Mouse (Mus musculus): ENCODE data around the gene Vip. TPM values are rescaled to one million over a fixed set of nuclear protein-coding genes. Genes with fewer than 3 reads are reported as not detected.

The Vip gene
- polyA plus RNA-seq (2012; rRNA removed), result 27.5 and 41.0 TPM in 2 replicates

DNA sequence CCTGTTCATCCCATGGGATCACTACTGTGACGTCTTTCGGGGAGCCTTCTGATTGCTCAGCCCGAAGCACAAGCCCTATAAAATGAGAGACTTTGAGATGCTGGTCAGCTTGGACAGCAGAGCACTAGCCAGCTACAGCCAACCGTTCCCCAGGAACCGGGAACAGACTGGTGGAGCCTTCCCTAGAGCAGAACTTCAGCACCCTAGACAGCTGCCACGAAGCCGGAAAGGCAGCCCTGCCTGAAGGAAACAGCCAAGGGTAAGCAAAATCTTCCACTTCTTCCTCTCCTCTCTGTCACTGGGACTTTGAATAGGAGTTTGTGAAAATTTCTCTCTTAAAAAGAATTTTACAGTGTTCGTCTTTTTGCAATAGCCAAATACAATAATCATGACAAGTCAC lies at the start of gene Vip:
Vip (plus strand) TSS at position 107 of the 400 bp plus-strand sequence.
- WGBS, result 24% methylated on average over 8 of the region's 8 CpGs
- DNase-seq (ENCODE audit: low read depth, low spot score), result no peak

DNA sequence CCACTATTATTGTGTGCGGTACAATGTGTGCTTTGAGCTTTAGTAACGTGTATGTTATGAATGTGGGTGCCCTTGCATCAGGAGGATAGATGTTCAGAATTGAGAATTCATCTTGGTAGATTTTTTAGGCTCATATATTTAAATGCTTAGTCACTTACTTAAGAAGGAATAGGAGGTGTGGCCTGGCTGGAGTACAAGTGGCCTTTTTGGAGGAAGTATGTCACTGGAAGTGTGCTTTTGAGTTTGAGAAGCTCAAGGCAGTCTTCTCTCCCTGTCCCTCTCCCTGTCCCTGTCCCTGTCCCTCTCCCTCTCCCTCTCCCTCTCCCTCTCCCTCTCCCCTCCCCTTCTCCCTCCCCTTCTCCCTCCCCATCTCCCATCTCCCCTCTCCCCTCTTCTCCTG lies 48.0 kb upstream of the Vip start:
- WGBS, result 79% methylated on average over 2 of the region's 2 CpGs
- no peak for DNase-seq (ENCODE audit: low read depth, low spot score)

DNA sequence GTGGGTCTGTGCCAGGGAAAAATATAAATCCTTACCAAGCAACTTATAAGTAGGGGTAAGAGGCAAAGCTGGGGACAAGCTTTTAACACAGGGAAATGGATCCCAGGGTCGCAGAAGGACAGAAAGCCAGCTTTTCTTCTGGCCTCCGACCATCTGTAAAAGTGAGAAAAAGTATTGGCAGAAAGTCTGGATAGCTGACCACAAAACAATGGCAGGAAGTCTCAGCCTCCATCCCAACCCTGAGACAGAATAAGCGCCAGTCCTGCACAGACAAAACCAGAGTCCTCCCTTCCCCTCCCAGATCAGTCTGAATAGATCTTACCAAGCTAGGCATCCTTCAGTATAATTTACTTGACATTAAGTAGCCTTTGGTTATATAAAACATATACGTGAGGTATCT lies 47.0 kb upstream of the Vip start:
- WGBS, result 75% methylated on average over 4 of the region's 4 CpGs
- no peak for DNase-seq (ENCODE audit: low read depth, low spot score)

DNA sequence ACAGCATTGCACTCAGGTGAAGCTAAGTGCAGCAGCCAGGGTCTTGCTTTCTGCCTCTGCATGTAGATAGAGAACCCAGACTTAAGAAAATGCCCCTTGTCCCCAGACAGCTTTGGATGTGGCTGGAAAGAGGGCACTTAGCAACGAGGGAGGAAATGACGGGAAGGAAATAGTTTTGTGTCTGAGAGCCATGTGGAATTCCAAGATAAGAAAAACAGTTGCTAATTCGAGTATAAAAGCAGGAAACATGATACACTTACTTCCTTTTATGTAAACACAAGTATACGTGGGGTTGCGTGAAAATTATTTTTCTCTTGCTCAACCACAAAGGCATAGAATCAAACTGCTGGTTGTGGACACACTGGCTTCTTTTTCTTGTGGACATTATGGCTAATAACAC lies 45.6 kb upstream of the Vip start, which contains the start of gene Myct1:
Myct1 (plus strand) TSS at position 312 of the 400 bp plus-strand sequence.
- WGBS, result 18% methylated on average over 5 of the region's 5 CpGs

DNA sequence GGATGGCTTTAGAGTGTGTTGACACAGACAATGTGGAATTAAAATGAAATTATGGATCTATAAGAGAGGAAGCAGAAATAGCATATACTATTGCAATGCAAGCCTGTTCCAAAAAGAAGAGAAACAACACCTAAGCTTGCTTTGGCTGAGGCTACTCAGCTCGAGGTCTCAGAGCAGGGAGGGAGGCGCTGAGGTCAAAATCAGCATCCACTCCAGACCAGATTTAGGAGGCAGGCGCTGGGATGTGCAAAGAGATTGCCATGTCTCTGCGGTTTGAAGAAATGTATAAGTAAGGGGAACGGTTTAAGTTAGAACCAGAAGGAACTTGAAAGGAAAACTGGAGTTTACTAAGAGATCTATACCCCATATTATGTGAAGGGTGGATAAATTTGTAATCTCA lies 44.6 kb upstream of the Vip start:
- WGBS, result 58% methylated on average over 5 of the region's 5 CpGs
- no peak for DNase-seq (ENCODE audit: low read depth, low spot score)

More for the DNA sequence above, 45.6 kb upstream of the Vip start, which contains the start of gene Myct1:
- DNase-seq (ENCODE audit: low read depth, low spot score), result no peak

DNA sequence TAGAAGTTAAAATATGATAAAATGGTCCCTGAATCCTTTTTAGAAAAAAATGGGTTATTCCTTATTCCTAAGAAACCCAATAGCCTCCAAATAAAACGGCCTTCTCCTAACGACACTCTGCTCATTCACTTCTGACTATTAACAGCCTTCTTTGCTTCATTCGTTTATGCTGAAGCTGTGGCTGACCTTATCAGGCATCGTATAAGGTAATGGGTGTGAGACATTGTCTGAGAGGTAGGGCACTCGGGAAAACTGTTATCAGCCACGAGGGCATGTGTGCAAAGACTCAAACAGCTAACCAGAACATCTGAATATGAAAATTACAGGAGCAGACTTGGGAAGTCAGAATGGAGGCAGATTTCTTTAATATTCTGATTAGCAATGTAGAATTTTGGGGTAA lies 42.5 kb upstream of the Vip start:
- 28% methylated on average over 6 of the region's 6 CpGs for WGBS
- DNase-seq (ENCODE audit: low read depth, low spot score), result no peak

DNA sequence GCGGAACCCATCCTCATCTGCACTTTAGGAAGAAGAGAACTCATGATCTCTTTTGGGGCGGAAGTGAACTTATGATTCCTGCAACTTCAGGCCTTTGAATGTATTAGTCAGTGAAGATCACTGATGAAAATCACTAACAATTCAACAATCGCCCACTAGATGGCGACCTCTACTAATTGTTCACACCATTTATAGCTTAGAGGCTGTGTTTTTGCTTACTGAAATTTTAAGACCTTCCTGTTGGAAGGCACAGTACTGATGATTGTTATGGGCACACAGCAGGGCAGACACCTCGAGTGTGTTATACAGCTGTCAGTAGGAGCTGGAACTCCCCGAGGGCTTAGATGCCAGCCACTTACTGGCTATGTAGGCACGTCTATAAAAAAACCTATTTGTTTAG lies 38.9 kb upstream of the Vip start:
- peak; percentile 18 for DNase-seq (ENCODE audit: low read depth, low spot score)
- WGBS, result 8% methylated on average over 7 of the region's 7 CpGs

DNA sequence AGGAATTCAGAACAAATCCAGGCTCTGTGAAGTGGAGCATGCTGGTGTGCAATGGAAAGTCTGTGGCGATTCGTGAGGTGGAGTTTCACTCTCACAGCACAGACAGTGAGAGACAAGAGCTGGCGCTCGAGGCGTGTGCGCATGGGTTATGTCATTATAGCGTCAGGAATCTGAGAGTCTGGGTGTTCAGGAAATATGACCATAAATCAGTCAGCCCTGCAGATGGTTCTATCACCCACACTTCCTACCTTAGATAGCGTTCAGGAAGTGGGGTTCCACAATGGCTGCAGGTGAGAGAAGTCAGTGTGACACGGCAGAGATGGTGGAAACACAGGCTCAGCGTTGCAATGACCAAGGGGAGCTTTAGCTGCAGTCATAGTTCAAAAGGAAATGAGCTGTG lies 35.5 kb upstream of the Vip start:
- DNase-seq (ENCODE audit: low read depth, low spot score), result no peak
- 64% methylated on average over 10 of the region's 10 CpGs for WGBS

DNA sequence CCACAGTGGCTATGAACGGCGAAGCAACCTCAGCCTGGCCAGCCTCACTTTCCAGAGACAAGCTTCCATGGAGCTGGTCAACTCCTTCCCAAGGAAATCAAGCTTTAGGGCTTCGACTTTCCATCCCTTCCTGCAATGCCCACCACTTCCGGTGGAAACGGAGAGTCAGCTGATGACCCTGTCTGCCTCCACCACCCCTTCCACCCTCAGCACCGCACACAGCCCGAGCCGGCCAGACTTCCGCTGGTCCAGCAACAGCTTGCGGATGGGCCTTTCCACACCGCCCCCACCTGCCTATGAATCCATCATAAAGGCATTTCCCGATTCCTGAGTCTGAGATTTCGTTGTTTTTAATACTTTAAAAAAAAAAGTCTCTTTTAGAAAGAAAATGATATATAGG lies 34.6 kb upstream of the Vip start:
- 82% methylated on average over 13 of the region's 13 CpGs for WGBS
- no peak for DNase-seq (ENCODE audit: low read depth, low spot score)

DNA sequence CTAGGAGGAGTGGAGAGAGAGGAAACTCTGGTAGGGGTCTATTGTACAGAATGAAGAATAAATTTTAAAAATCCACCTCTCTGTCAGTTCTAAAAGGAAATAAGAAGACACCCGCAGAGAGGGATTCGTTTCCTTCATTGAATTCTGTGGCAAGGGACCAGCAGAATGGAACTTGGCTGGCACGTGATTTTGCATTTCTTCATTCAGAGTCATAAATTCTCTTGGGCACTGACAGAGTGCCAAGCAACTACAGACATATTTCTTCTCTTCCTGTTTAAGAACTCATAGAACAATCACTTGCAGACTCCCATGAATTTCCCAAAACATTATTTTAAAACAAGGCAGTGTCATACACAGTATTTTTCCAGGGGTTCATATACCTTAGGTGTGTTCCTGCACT lies 30.1 kb upstream of the Vip start:
- DNase-seq (ENCODE audit: low read depth, low spot score), result no peak
- WGBS, result 59% methylated on average over 3 of the region's 3 CpGs

DNA sequence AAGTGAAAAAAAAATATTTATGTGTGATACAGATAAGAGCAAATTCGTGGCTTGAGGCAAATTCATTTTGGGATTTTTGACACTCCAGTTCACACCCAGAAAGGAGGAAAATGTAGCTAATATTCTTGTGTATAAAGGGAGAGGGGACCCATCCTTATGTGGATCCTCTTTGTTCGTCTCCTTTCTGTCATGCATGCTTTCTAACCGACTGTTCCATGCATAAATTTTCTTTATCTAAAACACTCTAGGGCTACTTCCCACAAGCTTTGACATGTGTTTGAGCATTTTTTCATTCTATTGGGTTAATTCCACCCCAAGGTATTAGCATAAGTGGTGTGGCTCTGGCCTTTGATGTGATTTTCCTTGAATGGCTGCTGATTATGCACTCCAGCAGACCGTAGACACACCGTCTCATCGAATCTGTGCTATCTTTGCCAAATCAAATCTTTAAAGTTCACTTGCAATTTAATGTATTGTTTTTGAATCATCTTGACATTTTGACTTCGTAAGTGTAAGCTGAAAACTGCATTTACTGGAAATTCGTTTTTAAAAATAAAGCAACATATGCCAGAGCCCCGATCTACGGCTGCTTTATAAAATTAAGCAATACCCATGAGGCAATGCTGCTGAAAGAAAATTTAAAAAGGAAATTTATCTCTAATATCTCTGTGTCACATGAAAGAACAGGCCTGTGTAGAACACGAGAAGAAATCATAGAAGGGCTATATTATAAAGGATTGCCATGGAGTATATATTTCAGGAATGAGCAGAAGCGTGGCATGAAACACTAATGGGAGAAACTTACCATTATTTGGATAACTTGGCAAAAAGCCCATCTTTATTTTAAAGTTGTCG lies 23.6 kb upstream of the Vip start:
- WGBS, result 78% methylated on average over 13 of the region's 13 CpGs
- no peak for DNase-seq (ENCODE audit: low read depth, low spot score)

DNA sequence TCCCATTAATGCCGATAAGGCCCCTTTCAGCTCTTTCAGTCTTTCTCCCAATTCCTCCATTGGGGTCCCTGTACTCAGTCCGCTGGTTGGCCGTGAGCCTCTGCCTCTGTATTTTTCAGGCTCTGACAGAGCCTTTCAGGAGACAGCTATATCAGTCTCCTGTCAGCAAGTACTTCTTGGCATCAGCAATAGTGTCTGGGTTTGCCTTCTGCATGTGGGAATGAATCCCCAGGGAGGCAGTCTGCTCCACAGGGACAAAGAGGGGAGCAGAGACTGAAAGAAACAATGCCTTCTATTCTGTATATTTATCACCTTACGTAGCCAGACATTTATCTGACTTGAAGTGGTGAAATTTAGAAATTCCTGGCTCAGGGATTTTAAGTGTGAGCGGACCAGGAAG lies 12.8 kb upstream of the Vip start:
- DNase-seq (ENCODE audit: low read depth, low spot score), result no peak
- WGBS, result 79% methylated on average over 5 of the region's 5 CpGs

DNA sequence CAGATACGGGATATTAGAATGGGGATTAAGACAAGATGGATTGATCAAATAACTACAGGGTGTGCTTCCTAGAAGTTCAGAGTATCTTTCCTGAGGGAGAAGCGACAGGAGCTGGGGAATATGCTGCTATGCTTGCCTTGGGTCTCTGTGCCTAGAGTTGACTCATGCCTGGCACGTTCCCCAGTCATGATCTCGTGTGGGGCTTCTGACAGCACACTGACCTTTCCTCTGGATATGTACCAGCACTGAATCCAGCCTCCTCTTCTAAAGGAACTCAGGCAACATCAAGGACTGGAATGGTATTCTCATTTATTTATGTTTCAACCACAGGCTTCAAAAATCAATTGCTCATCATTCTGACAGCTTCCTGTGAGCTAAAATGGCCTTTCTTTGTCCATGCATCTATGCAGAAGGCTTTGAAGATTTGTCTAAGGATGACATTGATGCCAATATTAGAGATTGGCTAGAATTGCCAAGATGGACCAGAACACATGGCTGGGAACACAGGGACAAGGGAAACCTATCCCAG lies 5.3 kb upstream of the Vip start:
- WGBS, result 59% methylated on average over 4 of the region's 4 CpGs
- DNase-seq (ENCODE audit: low read depth, low spot score), result no peak

DNA sequence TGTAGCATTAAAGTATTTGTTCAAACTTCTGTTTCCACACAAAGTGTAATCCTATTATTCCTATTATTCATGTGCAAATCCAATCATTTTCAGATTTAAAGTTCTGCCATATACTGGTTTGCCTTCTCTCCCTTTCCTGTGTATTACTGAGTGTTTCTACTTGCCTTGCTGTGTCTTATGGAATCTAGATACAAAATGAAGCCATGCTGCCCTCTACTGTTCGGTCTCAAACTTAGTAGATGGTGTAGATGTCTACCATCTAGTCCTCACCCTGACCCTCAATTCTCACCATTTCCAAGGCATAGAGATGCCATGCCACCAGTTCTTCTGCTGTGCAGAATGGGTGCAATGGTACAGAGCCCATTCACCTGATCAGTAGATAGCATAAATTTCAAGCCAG lies 4.7 kb upstream of the Vip start:
- no peak for DNase-seq (ENCODE audit: low read depth, low spot score)
- 25% methylated on average over 1 of the region's 1 CpGs for WGBS

DNA sequence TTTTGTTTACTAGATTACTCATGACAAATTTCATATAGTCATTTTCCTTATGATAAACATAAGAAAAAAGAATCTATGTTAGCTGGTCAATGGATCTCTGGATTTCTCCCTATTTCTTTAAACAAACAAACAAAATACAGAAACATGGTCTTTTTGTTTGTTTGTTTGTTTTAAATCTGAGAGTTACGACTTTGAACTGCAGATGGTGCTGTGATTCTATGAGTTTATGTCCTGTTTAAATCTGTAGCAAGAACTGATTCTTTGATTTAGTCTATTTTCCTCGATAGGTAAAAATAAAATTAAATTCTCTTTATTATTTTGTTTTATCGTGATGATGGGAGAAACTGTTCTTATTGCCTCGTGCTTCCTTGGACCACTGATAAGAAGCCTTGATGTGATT lies 1.7 kb upstream of the Vip start:
- WGBS, result 70% methylated on average over 4 of the region's 4 CpGs
- DNase-seq (ENCODE audit: low read depth, low spot score), result no peak

DNA sequence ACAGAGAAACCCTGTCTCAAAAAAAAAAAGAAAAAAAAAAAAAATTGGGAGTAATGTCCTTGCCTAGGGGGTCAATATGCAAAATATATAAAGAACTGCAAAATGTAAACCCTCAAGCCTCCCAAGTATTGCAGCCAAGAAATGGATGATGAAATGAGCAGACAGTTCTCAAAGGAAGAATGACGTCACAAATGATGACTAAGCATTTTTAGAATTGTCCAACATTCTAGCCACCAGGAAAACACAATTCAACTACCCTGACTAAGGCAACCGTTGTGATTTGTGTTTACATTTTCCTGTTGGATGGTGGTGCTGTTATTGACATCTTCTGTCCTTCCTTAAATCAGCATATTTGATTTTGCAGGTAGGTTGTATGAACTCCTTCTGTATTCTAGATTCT lies 42.3 kb downstream of the Vip start:
- WGBS, result 66% methylated on average over 2 of the region's 2 CpGs
- no peak for DNase-seq (ENCODE audit: low read depth, low spot score)

DNA sequence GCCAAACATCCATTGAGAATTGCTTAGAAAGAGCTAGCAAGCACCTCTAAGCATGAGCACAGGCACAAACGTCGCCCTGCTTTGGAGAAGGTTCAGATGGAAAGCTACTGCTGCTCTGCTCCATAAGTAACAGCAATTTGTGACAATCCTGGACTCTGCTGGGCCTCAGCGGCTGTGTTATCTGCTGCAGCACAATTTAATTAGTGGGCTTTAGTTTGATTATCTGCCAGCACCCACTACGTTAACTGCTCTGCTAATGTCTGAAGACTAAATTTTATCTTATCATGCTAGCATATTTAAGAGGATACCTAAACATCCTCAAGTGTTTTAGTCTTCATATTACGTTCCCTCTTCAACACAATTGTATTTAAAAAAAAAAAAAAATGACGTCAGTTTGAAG lies 46.6 kb downstream of the Vip start:
- DNase-seq (ENCODE audit: low read depth, low spot score), result no peak
- 39% methylated on average over 6 of the region's 6 CpGs for WGBS

DNA sequence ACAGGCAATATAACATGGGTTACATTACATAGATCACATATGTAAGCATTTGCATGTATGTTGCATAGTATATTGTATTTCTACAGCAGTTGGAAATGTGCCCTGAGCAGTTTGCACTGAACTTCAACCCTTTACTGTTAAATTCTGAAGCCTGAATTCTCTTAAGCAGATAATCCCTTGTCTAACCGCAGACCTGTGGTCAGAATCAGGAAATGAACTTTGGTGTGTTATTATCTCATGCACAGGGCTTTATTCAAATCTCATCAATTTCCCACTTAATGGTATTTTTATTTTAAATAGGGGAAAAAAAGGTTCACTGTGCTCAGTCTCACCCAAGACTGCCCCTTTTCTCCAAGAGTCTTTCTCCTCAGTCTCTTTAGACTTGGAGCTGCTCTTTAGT lies 55.3 kb downstream of the Vip start:
- DNase-seq (ENCODE audit: low read depth, low spot score), result no peak
- 72% methylated on average over 1 of the region's 1 CpGs for WGBS
